Mouse (Mus musculus) WW6 (cell line): ENCODE measurements around the gene Mfsd4b1.
A peak's percentile ranks its signal among the peaks of the same experiment; 100 is the strongest.

Experiments used
- DNase-seq: peaks from one replicate; pipeline ENCODE4 v3.0.0-alpha.2; 2013; ENCODE audit warnings: low read depth, low spot score

The Mfsd4b1 gene

DNA sequence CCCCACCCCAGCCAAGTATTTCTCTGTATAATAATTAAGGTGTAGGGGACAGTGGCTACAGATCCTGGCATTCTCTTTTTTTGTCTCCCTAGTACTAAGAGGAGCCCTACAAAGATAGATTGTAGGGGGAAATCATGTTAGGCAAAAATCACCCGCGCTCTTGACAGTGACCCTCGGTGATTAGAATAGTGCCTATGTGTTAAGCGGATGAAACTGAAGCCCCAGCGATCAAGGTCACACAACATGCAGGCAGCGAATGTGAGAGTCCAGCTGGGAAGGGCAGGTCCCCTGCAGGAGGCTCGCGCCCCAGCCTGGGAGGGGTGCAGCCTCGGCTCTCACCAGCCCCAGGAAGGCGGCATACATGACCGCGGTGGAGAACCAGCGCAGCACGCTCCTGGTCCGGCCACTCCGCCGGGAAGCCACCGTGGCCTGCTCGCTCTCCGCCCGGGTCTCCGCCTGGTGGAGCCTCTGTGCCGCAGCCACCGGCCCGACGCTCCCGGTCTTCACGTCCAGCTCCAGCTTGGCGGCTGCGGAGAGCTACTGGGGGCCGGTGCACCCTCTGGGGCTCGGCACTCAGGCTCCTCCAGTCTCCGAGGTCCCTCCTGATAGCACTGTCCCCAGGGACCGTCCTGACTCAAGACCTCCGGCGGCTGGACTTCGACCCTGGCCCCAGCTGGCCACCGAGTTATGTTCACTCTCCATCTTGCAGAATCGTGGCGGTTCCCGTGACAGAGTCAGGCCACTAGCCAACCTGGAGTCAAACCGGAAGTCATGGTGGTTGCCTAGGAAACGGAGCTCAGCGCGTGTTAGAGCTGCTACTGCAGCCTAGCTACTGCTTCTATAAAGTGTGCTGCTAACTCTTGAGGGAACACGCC is at the start of gene Mfsd4b1:
Gene Mfsd4b1, minus strand, starts transcription at position 715 of the 875 bp plus-strand sequence.
- peak; percentile 60 for DNase-seq

DNA sequence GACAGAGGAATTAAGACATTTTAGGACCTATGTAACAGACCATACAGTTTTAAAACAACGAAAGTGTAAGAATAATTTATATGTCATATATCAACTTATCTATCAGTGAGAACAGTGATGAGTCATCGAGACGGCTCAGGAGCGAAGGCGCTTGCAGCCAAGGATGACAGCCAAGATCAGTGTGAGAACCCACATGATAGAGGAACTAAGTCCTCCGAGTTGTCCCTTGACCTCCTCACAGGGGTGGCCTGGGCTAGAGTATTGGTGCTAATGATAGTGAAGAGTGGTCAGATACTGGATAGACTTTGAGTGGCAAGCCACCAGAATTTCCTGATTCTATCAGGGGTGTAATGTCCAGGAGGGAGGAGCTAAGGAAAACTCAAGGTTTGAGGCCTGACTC is 48.5 kb upstream of the Mfsd4b1 start:
- DNase-seq: no peak

DNA sequence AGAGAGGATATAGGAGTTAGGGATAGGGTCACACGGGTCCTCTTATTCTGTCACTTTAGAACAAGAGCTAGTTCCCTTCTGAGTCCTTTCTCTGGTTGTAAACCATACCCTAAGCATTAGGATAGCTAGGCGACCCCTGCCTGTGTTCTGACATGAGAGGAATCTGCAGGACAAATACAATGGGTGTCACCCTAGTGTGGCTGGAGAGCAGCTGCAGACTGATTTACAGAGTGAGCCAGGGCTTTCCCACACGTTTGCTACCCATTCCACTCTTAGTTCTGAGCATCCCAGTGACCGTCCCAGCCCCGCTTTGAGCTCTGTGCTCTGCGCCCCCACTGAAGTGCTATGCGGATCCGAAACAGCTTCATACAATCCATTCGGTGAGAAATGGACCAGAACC is 45.6 kb upstream of the Mfsd4b1 start:
- DNase-seq: no peak

DNA sequence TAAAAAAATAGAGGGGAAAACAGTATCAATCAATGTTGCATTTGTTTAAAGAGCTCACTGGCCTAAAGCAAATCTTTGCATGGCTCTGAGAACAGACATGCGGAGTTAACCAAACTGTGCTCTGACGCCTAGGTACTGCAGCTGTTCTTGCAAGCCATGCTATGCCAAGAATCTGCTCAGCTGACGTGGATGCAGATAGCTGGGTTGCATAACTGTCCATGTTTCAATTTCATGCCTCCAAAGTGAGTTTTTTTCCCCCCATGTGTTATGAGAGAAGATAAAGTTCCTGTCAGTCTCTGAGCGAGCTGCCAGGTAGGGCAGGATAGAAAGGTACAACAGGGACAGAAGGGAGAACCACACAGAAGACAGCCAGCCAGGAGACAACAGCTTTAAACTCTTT is 44.2 kb upstream of the Mfsd4b1 start:
- DNase-seq: no peak

DNA sequence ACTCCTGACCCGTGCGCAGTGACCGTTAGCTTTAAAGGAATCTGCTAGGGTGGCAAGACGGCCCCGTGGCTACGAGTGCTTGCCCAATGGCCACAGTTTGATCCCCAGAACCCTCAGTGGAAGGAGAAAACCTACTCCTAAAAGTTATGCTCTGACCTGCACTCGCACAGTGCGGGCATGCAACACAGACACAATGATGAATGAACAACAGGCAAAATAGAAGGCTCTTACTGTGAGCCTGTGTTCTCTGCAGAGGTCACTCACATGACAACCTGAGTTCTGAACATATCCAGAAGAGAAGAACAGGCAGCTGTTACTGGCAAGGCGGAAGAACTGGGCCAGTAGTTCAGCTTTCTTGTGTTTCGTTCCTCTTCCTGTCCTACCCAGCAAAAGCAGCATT is 43.5 kb upstream of the Mfsd4b1 start:
- no peak for DNase-seq

DNA sequence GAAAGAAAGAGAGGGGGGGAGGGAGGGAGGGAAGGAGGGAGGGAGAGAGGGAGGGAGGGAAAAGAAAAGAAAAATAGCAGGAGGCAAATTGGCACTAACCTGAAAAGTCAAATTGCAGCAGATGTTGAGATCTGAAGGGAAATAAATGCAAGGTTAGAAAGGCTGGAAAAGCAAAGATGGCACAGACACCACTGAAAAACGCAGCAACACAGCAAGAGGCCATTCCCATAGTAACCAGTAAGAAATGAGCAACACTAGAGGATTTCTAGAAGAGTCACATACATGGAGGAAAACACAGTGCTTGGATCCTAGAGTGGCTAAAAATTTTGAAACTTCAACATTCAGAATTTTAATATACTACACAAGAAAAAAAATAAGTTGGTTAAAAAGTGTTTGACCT is 42.5 kb upstream of the Mfsd4b1 start:
- no peak for DNase-seq

DNA sequence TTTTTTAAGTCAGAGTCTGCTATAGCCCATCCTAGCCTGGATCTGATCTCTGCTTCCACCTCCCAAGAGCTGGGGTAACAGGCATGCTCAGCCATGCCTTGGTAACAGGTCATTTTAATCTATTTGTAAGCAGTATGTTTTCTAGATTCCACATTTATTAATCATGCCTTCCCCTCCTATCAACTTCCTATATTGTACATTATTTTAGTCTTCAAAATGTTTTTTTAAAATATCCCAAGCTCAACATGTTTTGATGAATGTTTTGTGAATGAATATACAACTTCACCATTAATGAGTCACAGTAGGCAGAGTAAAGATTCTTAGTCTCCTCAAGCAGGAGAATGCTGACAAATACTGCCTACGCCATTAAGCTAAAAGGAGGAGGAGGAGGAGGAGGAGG is 42.0 kb upstream of the Mfsd4b1 start:
- no peak for DNase-seq

DNA sequence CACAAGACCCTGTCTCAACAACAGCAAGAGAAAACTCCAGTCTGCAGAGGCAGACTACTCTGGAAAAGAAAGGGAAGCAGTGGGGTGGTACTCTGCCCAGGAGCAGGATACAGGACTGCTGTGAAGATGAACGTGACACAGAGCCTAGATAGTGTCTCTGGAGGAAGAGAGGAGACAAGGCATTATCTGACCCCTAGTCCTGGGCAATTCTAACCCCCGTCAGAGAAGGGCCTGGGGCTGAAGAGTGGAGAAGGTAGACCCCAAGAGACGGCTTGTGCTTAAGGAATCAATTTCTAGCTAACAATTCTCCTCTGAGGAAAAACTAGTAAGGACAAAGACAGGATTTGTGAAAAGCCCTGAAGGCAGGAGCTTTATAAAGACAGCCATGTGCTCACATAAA is 40.3 kb upstream of the Mfsd4b1 start:
- no peak for DNase-seq

DNA sequence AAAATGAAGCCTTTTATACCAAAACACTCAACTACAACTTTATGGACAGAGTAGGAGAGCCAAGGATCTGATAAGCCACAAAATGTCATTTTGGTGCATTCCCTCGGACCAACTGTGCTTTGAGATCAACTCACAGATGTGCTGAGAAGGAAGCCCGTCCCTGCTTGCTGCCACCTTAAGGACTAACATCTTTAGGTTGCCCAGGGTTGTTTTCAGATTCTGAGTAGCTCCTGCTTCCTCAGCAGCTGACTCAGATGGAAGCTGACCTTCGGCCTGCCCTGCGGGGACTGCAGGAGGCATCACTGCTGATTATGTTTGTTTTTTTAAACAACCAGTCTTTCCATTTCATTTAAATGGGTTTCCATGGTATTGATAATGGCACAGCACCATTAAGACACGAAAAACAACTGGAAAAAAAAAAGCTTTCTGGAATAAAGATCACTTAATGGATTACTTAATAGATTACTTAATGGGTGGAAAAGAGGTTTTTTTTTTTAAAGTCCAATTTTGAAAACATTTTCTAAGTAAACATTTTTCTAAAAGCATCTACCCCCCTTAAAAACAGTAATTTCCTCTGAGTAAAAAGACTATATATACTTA is 38.3 kb upstream of the Mfsd4b1 start:
- DNase-seq: no peak

DNA sequence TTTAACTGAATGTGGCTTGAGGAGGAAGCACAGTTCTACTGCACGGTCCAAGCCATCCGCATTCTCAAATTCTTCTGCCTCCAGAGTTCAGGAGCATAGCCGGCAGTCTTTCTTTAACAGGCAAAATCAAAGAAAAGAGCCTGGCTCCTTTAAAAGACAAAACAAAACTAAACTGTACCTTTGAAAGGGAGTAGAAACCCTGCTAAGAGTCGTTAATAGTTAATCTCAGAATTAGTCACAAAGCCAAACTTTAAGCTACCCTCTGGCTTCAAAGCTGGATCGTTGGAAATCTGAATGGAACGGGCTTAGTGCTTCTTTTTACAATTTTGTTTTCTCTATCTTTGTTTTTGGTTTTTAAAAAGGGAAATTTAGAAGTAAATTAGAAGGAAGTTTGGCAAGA is 37.7 kb upstream of the Mfsd4b1 start:
- no peak for DNase-seq

DNA sequence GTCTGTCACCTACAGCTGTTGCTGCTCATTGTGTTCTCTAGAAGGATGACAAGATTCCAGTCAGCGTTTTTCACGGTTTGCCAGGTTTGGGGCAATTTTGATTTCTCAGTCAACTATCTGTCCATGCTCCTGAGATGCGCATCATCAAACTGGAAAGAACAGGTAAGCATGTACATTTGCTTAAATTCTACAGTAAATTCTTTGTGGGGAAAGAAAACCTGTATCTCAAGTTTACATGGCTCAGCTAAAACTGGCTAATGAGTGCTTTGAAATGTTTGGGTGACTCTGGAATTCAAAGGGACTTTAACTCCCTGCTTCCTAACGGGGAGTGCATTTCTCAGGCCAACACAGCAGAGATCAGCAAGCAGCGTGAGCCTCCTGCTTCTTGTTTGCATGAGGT is 36.9 kb upstream of the Mfsd4b1 start:
- DNase-seq: no peak

DNA sequence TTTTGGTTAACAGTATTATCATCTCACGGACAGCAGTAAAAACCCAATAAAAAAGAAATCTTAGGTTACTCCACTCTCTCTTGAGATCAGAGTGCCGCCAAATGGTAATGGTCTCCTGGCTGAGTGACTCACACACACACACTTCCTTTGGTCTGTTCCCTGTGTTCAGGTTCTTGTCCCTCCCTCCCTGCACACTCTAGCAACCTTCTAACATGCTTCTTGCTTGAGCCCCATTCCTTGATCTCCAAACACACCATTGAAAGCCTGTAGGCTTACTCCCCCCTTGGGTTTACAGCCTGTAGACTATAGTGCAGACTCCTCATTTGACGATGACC is 33.7 kb upstream of the Mfsd4b1 start:
- DNase-seq: no peak

DNA sequence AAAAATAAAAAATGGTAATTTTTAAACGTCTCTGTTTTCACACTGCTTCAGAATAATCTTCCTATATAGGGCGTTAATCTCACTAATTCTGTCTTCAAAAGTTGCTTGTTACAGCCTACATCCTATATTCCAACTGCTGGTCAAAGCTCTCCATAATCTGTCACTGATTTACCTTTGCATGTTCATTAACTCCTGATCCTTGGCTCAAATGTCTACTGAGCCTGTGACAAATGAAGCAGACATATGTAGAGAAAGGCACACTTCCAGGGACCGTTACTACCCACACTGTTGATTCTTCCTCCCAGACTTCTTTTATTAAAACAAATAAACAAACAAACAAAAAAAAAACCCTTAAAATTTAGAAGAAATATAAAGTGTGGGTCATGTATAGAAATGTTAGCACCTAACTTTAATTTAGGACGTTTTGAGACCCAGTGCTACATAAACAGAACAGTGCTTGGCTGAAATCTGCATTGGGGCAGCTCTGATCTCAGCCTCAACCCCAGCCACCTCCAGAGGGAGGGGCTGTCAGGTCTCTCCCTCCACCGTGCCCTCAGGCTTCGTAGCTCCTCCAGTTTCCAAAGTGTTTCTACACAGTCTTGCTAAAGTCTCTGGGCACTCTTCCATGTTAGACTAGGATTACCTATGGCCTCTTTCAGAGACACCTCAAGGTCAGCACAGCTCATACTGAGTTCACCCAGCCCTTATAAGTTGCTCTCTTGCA is 33.2 kb upstream of the Mfsd4b1 start:
- DNase-seq: no peak

DNA sequence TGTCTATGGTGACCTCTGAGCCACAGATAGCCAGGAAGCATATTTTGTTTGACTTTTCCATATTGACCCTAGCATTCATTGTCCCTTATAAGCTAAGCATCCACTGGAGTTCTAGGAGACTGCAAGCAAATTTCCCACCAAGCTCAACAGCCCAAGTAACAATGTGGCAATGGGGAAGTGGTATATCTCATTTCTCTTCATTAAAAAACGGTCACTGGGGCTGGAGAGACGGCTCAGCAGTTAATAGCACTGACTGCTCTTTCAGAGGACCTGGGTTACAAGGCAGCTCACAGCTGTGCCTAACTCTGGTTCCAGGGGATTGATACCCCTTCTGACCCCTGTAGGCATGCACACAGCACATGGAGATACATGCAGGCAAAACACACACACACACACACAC is 32.5 kb upstream of the Mfsd4b1 start:
- no peak for DNase-seq

DNA sequence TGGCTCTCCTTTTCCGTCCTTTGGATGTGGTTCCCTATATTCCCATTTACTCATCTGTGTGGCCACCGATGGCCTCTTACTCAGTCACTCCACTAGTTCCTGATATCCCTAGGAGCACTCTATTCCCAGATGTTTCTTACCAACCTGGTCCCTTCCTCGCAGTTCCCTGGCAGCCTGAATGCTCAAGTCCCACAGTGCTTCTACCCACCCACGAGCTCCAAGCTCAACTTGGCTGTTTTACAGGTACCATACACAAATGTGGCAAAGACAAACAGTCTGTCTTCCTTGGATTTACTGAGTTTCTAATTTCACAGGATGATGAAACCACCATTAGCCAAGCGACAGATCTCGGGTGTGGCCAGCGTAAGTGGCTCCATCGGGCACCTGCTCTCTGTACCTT is 29.4 kb upstream of the Mfsd4b1 start:
- no peak for DNase-seq

DNA sequence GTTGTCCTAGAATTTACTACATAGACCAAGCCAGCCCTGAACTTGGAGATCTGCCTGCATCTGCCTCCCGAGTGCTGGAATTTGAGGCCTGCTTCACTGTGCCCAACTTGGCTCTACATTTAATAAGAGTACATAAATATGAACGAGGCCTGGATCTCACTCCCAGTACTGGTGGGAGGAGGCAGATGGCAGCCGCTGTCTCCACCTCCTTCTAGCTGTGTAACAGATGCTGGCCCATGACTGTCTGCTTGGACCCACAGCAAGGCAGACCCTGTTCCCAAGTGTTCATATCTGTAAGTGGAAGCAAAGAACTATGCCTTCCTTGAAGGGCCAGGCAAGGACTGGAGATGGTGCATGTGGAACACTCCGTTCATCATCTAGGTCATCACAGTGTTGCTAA is 28.8 kb upstream of the Mfsd4b1 start:
- DNase-seq: no peak

DNA sequence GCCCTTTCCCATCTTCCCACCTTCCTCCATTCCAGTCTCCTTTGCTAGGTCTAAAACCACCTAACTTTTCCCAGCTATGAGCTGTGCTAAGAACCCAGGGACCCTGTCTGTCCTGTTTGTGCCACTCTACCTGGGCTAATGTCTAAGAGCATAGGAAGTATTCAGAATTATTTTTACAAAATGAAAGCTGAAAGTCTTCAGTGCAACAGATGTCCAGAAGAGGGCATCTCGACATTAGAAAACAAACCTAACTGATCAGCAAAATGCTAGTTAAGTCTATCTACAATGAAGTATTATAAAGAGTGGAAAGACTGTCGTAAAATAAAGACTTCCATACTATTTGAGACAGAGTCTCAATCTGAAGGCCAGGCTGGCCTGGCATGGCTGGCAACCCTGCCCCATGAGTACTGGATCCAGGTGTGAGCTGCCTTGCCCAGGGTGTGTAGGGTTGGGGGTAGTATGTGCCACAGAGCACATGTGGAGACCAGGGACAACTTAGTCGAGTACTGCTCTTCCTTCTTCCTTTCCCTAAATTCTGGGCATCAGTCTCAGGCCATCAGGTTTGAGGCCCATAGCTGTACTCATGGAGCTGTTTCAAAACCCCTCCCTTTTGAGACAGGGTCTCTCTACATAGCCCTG is 28.3 kb upstream of the Mfsd4b1 start:
- DNase-seq: no peak

DNA sequence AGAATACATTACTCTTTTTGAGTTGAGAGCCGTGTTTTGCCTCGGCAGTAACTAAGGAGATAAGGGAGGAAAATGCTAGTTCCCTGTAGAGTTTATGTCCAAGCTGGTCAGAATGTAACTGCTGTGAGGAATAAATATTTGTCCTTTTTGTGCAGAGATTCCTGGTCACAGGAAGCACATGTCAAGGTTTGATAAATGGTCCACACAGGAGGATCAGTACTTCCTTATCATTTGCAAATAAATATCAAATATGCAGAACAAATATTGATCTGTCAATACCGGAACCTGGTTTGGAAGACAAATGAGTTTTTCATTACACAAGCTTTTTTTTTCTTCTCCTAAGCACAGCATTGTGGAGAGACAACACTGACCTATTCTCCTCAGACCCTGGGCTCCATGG is 26.9 kb upstream of the Mfsd4b1 start:
- no peak for DNase-seq

DNA sequence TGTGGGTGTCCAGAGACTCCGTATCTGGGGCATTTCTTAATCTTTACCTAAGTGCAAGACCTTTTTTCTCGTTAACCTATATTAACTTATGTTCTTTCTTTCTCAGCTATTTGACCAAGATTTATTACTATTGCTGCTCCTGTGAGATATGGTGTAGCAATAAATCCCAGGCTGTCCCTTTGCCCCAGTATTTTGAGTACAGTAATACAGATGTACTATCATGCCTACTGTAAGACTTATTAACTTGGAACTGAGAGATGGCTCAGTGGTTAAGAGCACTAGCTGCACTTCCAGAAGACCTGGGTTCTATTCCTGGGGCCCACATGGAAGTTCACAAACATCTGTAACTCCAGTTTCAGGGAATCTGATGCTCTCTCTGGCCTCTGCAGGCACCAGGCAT is 25.7 kb upstream of the Mfsd4b1 start:
- DNase-seq: no peak

DNA sequence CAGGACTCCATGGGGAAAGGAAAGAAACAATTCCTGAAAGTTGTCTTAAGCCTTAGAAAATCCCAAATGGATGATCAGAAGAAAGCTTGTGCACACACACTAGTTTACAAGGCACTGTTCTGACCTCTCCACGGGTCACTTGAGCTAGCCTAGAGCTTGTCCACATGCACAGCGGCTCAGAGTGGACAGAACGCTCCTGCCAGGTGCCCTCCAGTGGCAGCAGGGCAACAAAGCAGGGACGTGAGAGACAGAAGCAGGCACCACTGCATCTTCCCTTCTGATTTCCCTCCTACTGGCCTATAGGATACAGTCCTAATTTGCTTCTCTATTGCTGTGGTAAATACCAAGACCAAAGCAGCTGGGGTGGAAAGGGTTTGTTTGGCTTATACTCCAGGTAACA is 16.3 kb upstream of the Mfsd4b1 start:
- no peak for DNase-seq

DNA sequence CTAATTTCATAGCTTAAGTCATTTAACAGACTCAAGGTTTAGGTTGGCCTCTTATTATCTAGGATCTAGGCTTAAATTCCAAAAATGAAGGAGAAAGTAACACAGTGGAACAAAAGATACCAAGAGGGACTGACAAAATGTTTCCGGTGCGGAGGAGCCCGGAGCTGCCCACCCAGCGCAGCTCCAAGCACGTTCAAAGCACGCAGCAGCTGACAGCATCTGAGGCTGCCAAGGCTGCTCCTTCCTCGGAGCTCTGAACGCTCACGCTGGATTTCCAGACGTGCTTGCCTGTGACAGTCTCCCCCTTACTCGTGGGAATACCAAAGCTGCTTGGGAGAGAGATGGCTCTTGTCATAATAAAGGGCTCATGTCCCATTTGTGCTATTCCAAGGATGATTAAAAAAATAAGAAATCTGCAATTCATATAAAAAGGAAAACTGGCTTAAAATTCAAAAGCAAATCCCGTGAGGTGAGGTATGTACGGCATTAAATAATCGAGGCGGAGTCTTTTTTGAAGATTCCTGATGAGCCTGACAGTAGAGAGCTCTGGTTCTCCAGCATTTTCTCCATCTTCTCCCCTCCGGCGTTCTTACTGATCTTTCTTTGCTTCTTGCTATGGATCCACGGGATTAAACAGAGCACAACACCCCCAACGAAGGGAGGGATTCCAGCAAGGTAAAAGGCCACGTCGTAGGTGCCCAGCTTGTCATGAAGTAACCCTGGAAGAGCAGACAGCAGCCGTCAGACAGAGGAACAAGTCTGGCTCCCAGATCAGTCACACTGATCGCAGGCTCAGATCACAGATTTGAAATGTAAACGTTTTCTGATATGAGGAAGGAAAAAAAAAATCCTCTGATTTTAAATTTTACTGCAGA is 11.9 kb upstream of the Mfsd4b1 start:
- no peak for DNase-seq
